Mouse (Mus musculus): Measurements from ENCODE around the gene Tnnc2. TPM values are rescaled to one million over a fixed set of nuclear protein-coding genes. Genes with fewer than 3 reads are reported as not detected.
A peak's percentile ranks its signal among the peaks of the same experiment; 100 is the strongest.

Gene Tnnc2
- polyA plus RNA-seq, 1 experiment: 124 TPM

GRCm38 (mm10) chr2:164784869-164785420, 5.2 kb upstream of the Tnnc2 start:
- Histone ChIP-seq H3K27ac (ENCODE audit: insufficient read depth, low read depth, low read length) (peak overlapping the region; percentile 72), H3K4me1 (ENCODE audit: control insufficient read depth, insufficient read depth, low read length) (peaks cover 7% of the 10 kb centered on the region; the same call in 1 of the 2 replicates), H3K4me3 (ENCODE audit: insufficient read depth, low read depth, low read length) (peak overlapping the region; percentile 64), H3K27me3 (replicated peaks; ENCODE audit: control insufficient read depth, insufficient read depth, low read length) (no peaks in the 10 kb centered on the region), H3K36me3 (ENCODE audit: control insufficient read depth, insufficient read depth, low read length) (no peaks in the 10 kb centered on the region)
- no peak for DNase-seq
- TF ChIP-seq CTCF (conservative IDR thresholded peaks at IDR 0.05; ENCODE audit: insufficient read depth, insufficient read length, low read depth, low read length) (no peak), POLR2A (IDR thresholded peaks at IDR 0.05; ENCODE audit: low read depth, low read length) (no peak)
- 3% methylated on average over 7 of the region's 7 CpGs for WGBS

- WGBS: 63% methylated on average over 7 of the region's 7 CpGs
Observed at GRCm38 (mm10) chr2:164783926-164784581, 4.3 kb upstream of the Tnnc2 start.

GRCm38 (mm10) chr2:164781876-164782275, 2.1 kb upstream of the Tnnc2 start:
- Histone ChIP-seq H3K4me3 (ENCODE audit: insufficient read depth, low read depth, low read length) (no peak overlapping the region), H3K36me3 (ENCODE audit: control insufficient read depth, insufficient read depth, low read length) (no peaks in the 10 kb centered on the region), H3K4me1 (ENCODE audit: control insufficient read depth, insufficient read depth, low read length) (peaks cover 7% of the 10 kb centered on the region; the same call in 1 of the 2 replicates), H3K27ac (ENCODE audit: insufficient read depth, low read depth, low read length) (no peak overlapping the region), H3K27me3 (replicated peaks; ENCODE audit: control insufficient read depth, insufficient read depth, low read length) (no peaks in the 10 kb centered on the region)
- TF ChIP-seq POLR2A (IDR thresholded peaks at IDR 0.05; ENCODE audit: low read depth, low read length) (no peak), CTCF (conservative IDR thresholded peaks at IDR 0.05; ENCODE audit: insufficient read depth, insufficient read length, low read depth, low read length) (no peak)
- 74% methylated on average over 4 of the region's 4 CpGs for WGBS
- DNase-seq: no peak

More at GRCm38 (mm10) chr2:164783926-164784581, 4.3 kb upstream of the Tnnc2 start:
- Histone ChIP-seq H3K27me3 (replicated peaks; ENCODE audit: control insufficient read depth, insufficient read depth, low read length) (no peaks in the 10 kb centered on the region), H3K27ac (ENCODE audit: insufficient read depth, low read depth, low read length) (no peak overlapping the region), H3K36me3 (ENCODE audit: control insufficient read depth, insufficient read depth, low read length) (no peaks in the 10 kb centered on the region), H3K4me1 (ENCODE audit: control insufficient read depth, insufficient read depth, low read length) (peaks cover 7% of the 10 kb centered on the region; the same call in 1 of the 2 replicates), H3K4me3 (ENCODE audit: insufficient read depth, low read depth, low read length) (no peak overlapping the region)
- DNase-seq: no peak
- TF ChIP-seq POLR2A (IDR thresholded peaks at IDR 0.05; ENCODE audit: low read depth, low read length) (no peak), CTCF (conservative IDR thresholded peaks at IDR 0.05; ENCODE audit: insufficient read depth, insufficient read length, low read depth, low read length) (no peak; the same call in 1 of the 2 replicates)

- Histone ChIP-seq H3K4me1 (ENCODE audit: control insufficient read depth, insufficient read depth, low read length) (peaks cover 2% of the 10 kb centered on the region; the same call in 1 of the 2 replicates), H3K36me3 (ENCODE audit: control insufficient read depth, insufficient read depth, low read length) (no peaks in the 10 kb centered on the region), H3K27ac (ENCODE audit: insufficient read depth, low read depth, low read length) (no peak overlapping the region), H3K27me3 (replicated peaks; ENCODE audit: control insufficient read depth, insufficient read depth, low read length) (no peaks in the 10 kb centered on the region), H3K4me3 (ENCODE audit: insufficient read depth, low read depth, low read length) (no peak overlapping the region)
- DNase-seq: no peak
- WGBS: 68% methylated on average over 7 of the region's 7 CpGs
- no peak for TF ChIP-seq CTCF (conservative IDR thresholded peaks at IDR 0.05; ENCODE audit: insufficient read depth, insufficient read length, low read depth, low read length)
- TF ChIP-seq POLR2A (IDR thresholded peaks at IDR 0.05; ENCODE audit: low read depth, low read length): no peak
Observed at GRCm38 (mm10) chr2:164778809-164779208, 958 bp downstream of the Tnnc2 start.

GRCm38 (mm10) chr2:164778015-164778287, 1.8 kb downstream of the Tnnc2 start:
- TF ChIP-seq CTCF (conservative IDR thresholded peaks at IDR 0.05; ENCODE audit: insufficient read depth, insufficient read length, low read depth, low read length) (no peak), POLR2A (IDR thresholded peaks at IDR 0.05; ENCODE audit: low read depth, low read length) (no peak)
- Histone ChIP-seq H3K4me1 (ENCODE audit: control insufficient read depth, insufficient read depth, low read length) (no peaks in the 10 kb centered on the region), H3K27ac (ENCODE audit: insufficient read depth, low read depth, low read length) (no peak overlapping the region), H3K36me3 (ENCODE audit: control insufficient read depth, insufficient read depth, low read length) (no peaks in the 10 kb centered on the region), H3K4me3 (ENCODE audit: insufficient read depth, low read depth, low read length) (no peak overlapping the region), H3K27me3 (replicated peaks; ENCODE audit: control insufficient read depth, insufficient read depth, low read length) (no peaks in the 10 kb centered on the region)
- no peak for DNase-seq
- WGBS: 94% methylated on average over 11 of the region's 11 CpGs

GRCm38 (mm10) chr2:164777246-164778014, 2.3 kb downstream of the Tnnc2 start:
- no peak overlapping the region for H3K27ac ChIP-seq (ENCODE audit: insufficient read depth, low read depth, low read length)
- H3K36me3 ChIP-seq (ENCODE audit: control insufficient read depth, insufficient read depth, low read length): no peaks in the 10 kb centered on the region
- 82% methylated on average over 30 of the region's 30 CpGs for WGBS
- no peak overlapping the region for H3K4me3 ChIP-seq (ENCODE audit: insufficient read depth, low read depth, low read length)
- H3K27me3 ChIP-seq (replicated peaks; ENCODE audit: control insufficient read depth, insufficient read depth, low read length): no peaks in the 10 kb centered on the region
- DNase-seq: no peak
- no peaks in the 10 kb centered on the region for H3K4me1 ChIP-seq (ENCODE audit: control insufficient read depth, insufficient read depth, low read length)
- no peak for TF ChIP-seq POLR2A (IDR thresholded peaks at IDR 0.05; ENCODE audit: low read depth, low read length)
- no peak for TF ChIP-seq CTCF (conservative IDR thresholded peaks at IDR 0.05; ENCODE audit: insufficient read depth, insufficient read length, low read depth, low read length)

GRCm38 (mm10) chr2:164776801-164777200, 3.0 kb downstream of the Tnnc2 start:
- no peak for DNase-seq
- Histone ChIP-seq H3K27ac (ENCODE audit: insufficient read depth, low read depth, low read length) (no peak overlapping the region), H3K4me1 (ENCODE audit: control insufficient read depth, insufficient read depth, low read length) (no peaks in the 10 kb centered on the region), H3K4me3 (ENCODE audit: insufficient read depth, low read depth, low read length) (no peak overlapping the region), H3K36me3 (ENCODE audit: control insufficient read depth, insufficient read depth, low read length) (no peaks in the 10 kb centered on the region), H3K27me3 (replicated peaks; ENCODE audit: control insufficient read depth, insufficient read depth, low read length) (no peaks in the 10 kb centered on the region)
- WGBS: 63% methylated on average over 17 of the region's 17 CpGs
- TF ChIP-seq CTCF (conservative IDR thresholded peaks at IDR 0.05; ENCODE audit: insufficient read depth, insufficient read length, low read depth, low read length): no peak
- TF ChIP-seq POLR2A (IDR thresholded peaks at IDR 0.05; ENCODE audit: low read depth, low read length): no peak

Measured in kidney, adult 2 months (tissue).